ENCODE assay signal across 21 mouse cellular contexts in the genomic region with DNA sequence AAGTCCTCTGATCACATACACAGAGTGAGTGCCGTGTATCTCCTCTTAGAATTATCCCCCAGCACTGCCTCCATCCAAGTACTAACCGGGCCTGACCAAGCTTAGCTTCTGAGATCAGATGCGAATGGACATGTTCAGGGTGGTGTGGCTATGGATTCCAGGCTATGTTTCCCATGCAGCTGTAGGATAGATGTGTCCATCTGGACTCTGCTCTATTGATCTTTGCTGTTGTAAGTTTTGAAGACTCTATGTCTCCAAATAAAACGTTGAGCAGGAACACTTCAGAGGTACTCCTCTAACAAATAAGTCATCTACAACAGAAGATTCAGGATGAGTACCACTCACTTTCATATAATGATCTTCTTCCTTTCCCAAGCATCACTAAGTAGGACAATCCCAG. TPM values are rescaled to one million over a fixed set of nuclear protein-coding genes. Genes with fewer than 3 reads are reported as not detected.
"Had no signal": no experiment of that assay in that cellular context is flagged by ENCODE, and none has a peak within 500 bp of the region (broad histone marks: within the 10 kb centered on the region; RNA-seq: fewer than 3 reads in every experiment).

No protein-coding gene starts in this region.

- H3K27me3 ChIP-seq: neural tube, embryonic 13.5 days; neural tube, embryonic 15.5 days; stomach, embryonic 15.5 days had no signal

- H3K27ac ChIP-seq: neural tube, embryonic 13.5 days; neural tube, embryonic 15.5 days; stomach, embryonic 15.5 days; stomach, postnatal 0 days had no signal

- H3K4me2 ChIP-seq: neural tube, embryonic 13.5 days; neural tube, embryonic 15.5 days; stomach, embryonic 15.5 days had no signal

- H3K36me3 ChIP-seq: neural tube, embryonic 13.5 days; neural tube, embryonic 15.5 days; stomach, embryonic 15.5 days had no signal

- H3K9ac ChIP-seq: neural tube, embryonic 13.5 days; neural tube, embryonic 15.5 days; stomach, embryonic 15.5 days had no signal

- DNase-seq: retina, postnatal 1 day; right cerebral cortex, adult 18-20 months; right cerebral cortex, postnatal 14 days; right cerebral cortex, postnatal 25 days; right cerebral cortex, postnatal 4 days; spleen, adult 18-20 months; thymus, adult 18-20 months; thymus, adult 2 months; thymus, postnatal 14 days; thymus, postnatal 25 days; thymus, postnatal 36 days; thymus, postnatal 4 days had no signal

- H3K4me1 ChIP-seq: neural tube, embryonic 15.5 days; stomach, embryonic 15.5 days had no signal

- H3K9me3 ChIP-seq: neural tube, embryonic 13.5 days; neural tube, embryonic 15.5 days; stomach, embryonic 15.5 days had no signal

- H3K4me3 ChIP-seq: neural tube, embryonic 13.5 days; neural tube, embryonic 15.5 days; stomach, embryonic 15.5 days had no signal

RNA-seq across cellular contexts. Expression of a gene that starts 8.4 kb away (rescaled TPM):
- total RNA-seq: neutrophil, adult 5-6 weeks had no signal
- polyA plus RNA-seq: small intestine, adult 2 months; spleen, adult 2 months; stomach, embryonic 14.5 days; stomach, postnatal 0 days; thymus, postnatal 0 days had no signal
